8 mouse cellular contexts compared by ENCODE assay signal in genomic region chr19:41847091-41847581, GRCm38 (mm10). TPM values are rescaled to one million over a fixed set of nuclear protein-coding genes. Genes with fewer than 3 reads are reported as not detected.
A peak's percentile ranks its signal among the peaks of the same experiment; 100 is the strongest.
DNase-seq lines count a peak whose midpoint lies in the region; ATAC-seq and TF ChIP-seq lines count a peak whose summit lies in the region.

No protein-coding gene starts in this region.

- H3K4me2 ChIP-seq in hindbrain, postnatal 0 days (ENCODE audit: low read depth, low read length), result peak overlapping the region; percentile 94
- peak overlapping the region; percentile 96 for H3K4me2 ChIP-seq in limb, embryonic 11.5 days (ENCODE audit: low read depth, severe bottlenecking)
- H3K4me2 ChIP-seq in midbrain, embryonic 12.5 days (replicated peaks), result peak overlapping the region; percentile 98

- DNase-seq in CD4-positive, CD25-positive, alpha-beta regulatory T cell, adult 2 months (ENCODE audit: low read depth, low spot score), result peak; percentile 61
- DNase-seq in cerebellum, postnatal 10 days, result peak; percentile 67 to 72
- DNase-seq in gastrocnemius, postnatal 10 days, result peak; percentile 58
- DNase-seq in hindbrain, postnatal 0 days (ENCODE audit: low spot score), result peak; percentile 59
- DNase-seq in limb, embryonic 11.5 days (ENCODE audit: low spot score), result peak; percentile 68
- peak; percentile 45 to 81 for DNase-seq in spleen, postnatal 4 days (ENCODE audit: low spot score in 2 of 2)

- H3K9ac ChIP-seq in hindbrain, postnatal 0 days (replicated peaks; ENCODE audit: low read length), result peak overlapping the region; percentile 80
- H3K9ac ChIP-seq in limb, embryonic 11.5 days (ENCODE audit: low read length), result peak overlapping the region; percentile 68
- H3K9ac ChIP-seq in midbrain, embryonic 12.5 days (replicated peaks), result peak overlapping the region; percentile 91

- WGBS in hindbrain, postnatal 0 days, result under 1% methylated on average over 51 of the region's 64 CpGs
- under 1% methylated on average over 49 of the region's 64 CpGs for WGBS in limb, embryonic 11.5 days
- under 1% methylated on average over 61 of the region's 64 CpGs for WGBS in midbrain, embryonic 12.5 days

- no peaks in the 10 kb centered on the region for H3K9me3 ChIP-seq in hindbrain, postnatal 0 days (ENCODE audit: low read length)
- no peaks in the 10 kb centered on the region for H3K9me3 ChIP-seq in limb, embryonic 11.5 days (ENCODE audit: control insufficient read depth, low read length)
- no peaks in the 10 kb centered on the region for H3K9me3 ChIP-seq in midbrain, embryonic 12.5 days

- peak overlapping the region; percentile 75 for H3K4me3 ChIP-seq in hindbrain, postnatal 0 days (ENCODE audit: low read length)
- H3K4me3 ChIP-seq in limb, embryonic 11.5 days (ENCODE audit: low read depth, low read length), result peak overlapping the region; percentile 57
- peak overlapping the region; percentile 90 for H3K4me3 ChIP-seq in midbrain, embryonic 12.5 days

- H3K27me3 ChIP-seq in hindbrain, postnatal 0 days (ENCODE audit: insufficient read depth, low read length), result no peaks in the 10 kb centered on the region
- peaks cover 7% of the 10 kb centered on the region; the same call in 1 of the 2 replicates for H3K27me3 ChIP-seq in limb, embryonic 11.5 days (ENCODE audit: control insufficient read depth, insufficient read depth, low read length)
- H3K27me3 ChIP-seq in midbrain, embryonic 12.5 days, result no peaks in the 10 kb centered on the region

- no peaks in the 10 kb centered on the region for H3K36me3 ChIP-seq in hindbrain, postnatal 0 days (ENCODE audit: insufficient read depth, low read length)
- no peaks in the 10 kb centered on the region for H3K36me3 ChIP-seq in limb, embryonic 11.5 days (ENCODE audit: control insufficient read depth, insufficient read depth, low read length)
- no peaks in the 10 kb centered on the region for H3K36me3 ChIP-seq in midbrain, embryonic 12.5 days

- ATAC-seq in CD4-positive, CD25-positive, alpha-beta regulatory T cell, adult 4 months, result no peak
- ATAC-seq in hindbrain, postnatal 0 days, result peak; percentile 11; the same call in 1 of the 2 replicates
- no peak for ATAC-seq in limb, embryonic 11.5 days (ENCODE audit: insufficient number of reproducible peaks, low FRiP score, low TSS enrichment, low read depth)
- ATAC-seq in midbrain, embryonic 12.5 days (ENCODE audit: low FRiP score, low read depth), result peak; percentile 5; the same call in 1 of the 2 replicates

- TF ChIP-seq CTCF in hindbrain, postnatal 0 days (IDR thresholded peaks at IDR 0.05; ENCODE audit: low read depth), result no peak

- H3K4me1 ChIP-seq in hindbrain, postnatal 0 days (ENCODE audit: insufficient read depth, low read length), result no peaks in the 10 kb centered on the region
- peaks cover 9% of the 10 kb centered on the region; the same call in 1 of the 2 replicates for H3K4me1 ChIP-seq in limb, embryonic 11.5 days (ENCODE audit: control insufficient read depth, insufficient read depth, low read length)
- peaks cover 35% of the 10 kb centered on the region for H3K4me1 ChIP-seq in midbrain, embryonic 12.5 days

- peak overlapping the region; percentile 93 for H3K27ac ChIP-seq in hindbrain, postnatal 0 days
- no peak overlapping the region for H3K27ac ChIP-seq in limb, embryonic 11.5 days (replicated peaks; ENCODE audit: low read depth, low read length)
- peak overlapping the region; percentile 89 for H3K27ac ChIP-seq in midbrain, embryonic 12.5 days (replicated peaks)

RNA-seq across cellular contexts. Expression of gene Frat2, which starts 0.8 kb away (rescaled TPM):
- 1 to 10 TPM in 1 of 2 experiments, under 1 TPM in 1; 0.75 to 1.9 TPM for polyA plus RNA-seq in CD4-positive, CD25-positive, alpha-beta regulatory T cell, adult 4 months (2017; shearing (Covaris generic))
- total RNA-seq in gastrocnemius, postnatal 10 days (2021), result 10 to 100 TPM; 17.3 to 23.7 TPM
- total RNA-seq in hindbrain, postnatal 0 days (2014; rRNA removed), result 9.0 and 13.2 TPM in 2 replicates
- 5.8 and 7.3 TPM in 2 replicates for polyA plus RNA-seq in hindbrain, postnatal 0 days (2015; fragmentation: Nextera tagmentation; extraction: Ambion mirVana)
- polyA plus RNA-seq in limb, embryonic 11.5 days (2014; fragmentation: Nextera tagmentation; extraction: Ambion mirVana), result 2.4 and 2.7 TPM in 2 replicates
- 15.1 and 15.8 TPM in 2 replicates for polyA plus RNA-seq in midbrain, embryonic 12.5 days (2016; fragmentation: Nextera tagmentation; extraction: Ambion mirVana)

RNA-seq across cellular contexts. Expression of gene Frat1, which starts 17.4 kb away (rescaled TPM):
- 10 to 100 TPM; 24.5 to 30.3 TPM for polyA plus RNA-seq in CD4-positive, CD25-positive, alpha-beta regulatory T cell, adult 4 months (2017; shearing (Covaris generic))
- total RNA-seq in gastrocnemius, postnatal 10 days (2021), result 1 to 10 TPM; 5.6 to 6.1 TPM
- 26.6 and 33.8 TPM in 2 replicates for total RNA-seq in hindbrain, postnatal 0 days (2014; rRNA removed)
- 24.4 and 27.0 TPM in 2 replicates for polyA plus RNA-seq in hindbrain, postnatal 0 days (2015; fragmentation: Nextera tagmentation; extraction: Ambion mirVana)
- polyA plus RNA-seq in limb, embryonic 11.5 days (2014; fragmentation: Nextera tagmentation; extraction: Ambion mirVana), result 3.9 and 5.2 TPM in 2 replicates
- 15.5 and 18.6 TPM in 2 replicates for polyA plus RNA-seq in midbrain, embryonic 12.5 days (2016; fragmentation: Nextera tagmentation; extraction: Ambion mirVana)

RNA-seq across cellular contexts. Expression of gene Arhgap19, which starts 45.3 kb away (rescaled TPM):
- 1 to 10 TPM; 3.0 to 5.9 TPM for polyA plus RNA-seq in CD4-positive, CD25-positive, alpha-beta regulatory T cell, adult 4 months (2017; shearing (Covaris generic))
- 10 to 100 TPM in 1 of 2 experiments, 1 to 10 TPM in 1; 9.5 to 11.6 TPM for total RNA-seq in gastrocnemius, postnatal 10 days (2021)
- total RNA-seq in hindbrain, postnatal 0 days (2014; rRNA removed), result 5.4 and 5.5 TPM in 2 replicates
- 3.9 and 4.4 TPM in 2 replicates for polyA plus RNA-seq in hindbrain, postnatal 0 days (2015; fragmentation: Nextera tagmentation; extraction: Ambion mirVana)
- 43.6 and 44.1 TPM in 2 replicates for polyA plus RNA-seq in limb, embryonic 11.5 days (2014; fragmentation: Nextera tagmentation; extraction: Ambion mirVana)
- polyA plus RNA-seq in midbrain, embryonic 12.5 days (2016; fragmentation: Nextera tagmentation; extraction: Ambion mirVana), result 27.8 and 29.5 TPM in 2 replicates

RNA-seq across cellular contexts. Expression of gene Rrp12, which starts 48.8 kb away (rescaled TPM):
- 10 to 100 TPM in 1 of 2 experiments, 1 to 10 TPM in 1; 7.2 to 17.3 TPM for polyA plus RNA-seq in CD4-positive, CD25-positive, alpha-beta regulatory T cell, adult 4 months (2017; shearing (Covaris generic))
- total RNA-seq in gastrocnemius, postnatal 10 days (2021), result 10 to 100 TPM; 27.6 to 28.4 TPM
- total RNA-seq in hindbrain, postnatal 0 days (2014; rRNA removed), result 19.2 and 21.9 TPM in 2 replicates
- polyA plus RNA-seq in hindbrain, postnatal 0 days (2015; fragmentation: Nextera tagmentation; extraction: Ambion mirVana), result 11.9 and 12.3 TPM in 2 replicates
- polyA plus RNA-seq in limb, embryonic 11.5 days (2014; fragmentation: Nextera tagmentation; extraction: Ambion mirVana), result 16.1 and 18.4 TPM in 2 replicates
- 22.8 and 22.9 TPM in 2 replicates for polyA plus RNA-seq in midbrain, embryonic 12.5 days (2016; fragmentation: Nextera tagmentation; extraction: Ambion mirVana)

Comparison
In these comparisons a context has a peak if more than half of its experiments do, and no peak if none do; other contexts are left out.
1. ATAC-seq: peak in hindbrain, postnatal 0 days (single experiment) and midbrain, embryonic 12.5 days (single experiment); none in CD4-positive, CD25-positive, alpha-beta regulatory T cell, adult 4 months (single experiment) and limb, embryonic 11.5 days (single experiment).
2. Peak in every context shown above with its lines, with median percentiles within 50 percentile points of each other: DNase-seq, H3K4me2 ChIP-seq, H3K4me3 ChIP-seq and H3K9ac ChIP-seq.